Mouse (Mus musculus): ENCODE results near the gene Pmvk.
"Not testable (repeated sequence)": the region's sequence is repeated elsewhere in the genome, so short reads cannot be mapped to it uniquely, and the experiment has no call there.

The Pmvk gene

DNA sequence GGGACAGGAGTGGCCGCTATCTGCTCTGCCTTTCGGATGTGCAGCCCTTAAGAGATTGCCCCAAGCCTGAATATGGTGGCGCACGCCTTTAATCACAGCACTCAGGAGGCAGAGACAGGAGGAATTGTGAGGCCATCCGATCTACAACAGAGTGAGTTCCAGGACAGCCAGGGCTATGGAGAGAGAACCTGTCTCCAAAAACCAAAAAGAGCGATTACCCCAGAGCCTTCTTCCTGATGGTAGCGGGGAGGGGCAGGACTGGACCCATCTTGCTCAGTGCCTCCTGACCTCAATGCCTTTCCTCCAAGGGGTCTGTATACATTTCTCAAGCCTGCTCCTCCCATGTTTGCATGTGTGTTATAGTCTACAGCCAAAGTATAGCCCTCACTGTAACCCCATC lies 25.3 kb upstream of the Pmvk start:
- not testable (repeated sequence) for DNase-seq (ENCODE audit: low spot score)

DNA sequence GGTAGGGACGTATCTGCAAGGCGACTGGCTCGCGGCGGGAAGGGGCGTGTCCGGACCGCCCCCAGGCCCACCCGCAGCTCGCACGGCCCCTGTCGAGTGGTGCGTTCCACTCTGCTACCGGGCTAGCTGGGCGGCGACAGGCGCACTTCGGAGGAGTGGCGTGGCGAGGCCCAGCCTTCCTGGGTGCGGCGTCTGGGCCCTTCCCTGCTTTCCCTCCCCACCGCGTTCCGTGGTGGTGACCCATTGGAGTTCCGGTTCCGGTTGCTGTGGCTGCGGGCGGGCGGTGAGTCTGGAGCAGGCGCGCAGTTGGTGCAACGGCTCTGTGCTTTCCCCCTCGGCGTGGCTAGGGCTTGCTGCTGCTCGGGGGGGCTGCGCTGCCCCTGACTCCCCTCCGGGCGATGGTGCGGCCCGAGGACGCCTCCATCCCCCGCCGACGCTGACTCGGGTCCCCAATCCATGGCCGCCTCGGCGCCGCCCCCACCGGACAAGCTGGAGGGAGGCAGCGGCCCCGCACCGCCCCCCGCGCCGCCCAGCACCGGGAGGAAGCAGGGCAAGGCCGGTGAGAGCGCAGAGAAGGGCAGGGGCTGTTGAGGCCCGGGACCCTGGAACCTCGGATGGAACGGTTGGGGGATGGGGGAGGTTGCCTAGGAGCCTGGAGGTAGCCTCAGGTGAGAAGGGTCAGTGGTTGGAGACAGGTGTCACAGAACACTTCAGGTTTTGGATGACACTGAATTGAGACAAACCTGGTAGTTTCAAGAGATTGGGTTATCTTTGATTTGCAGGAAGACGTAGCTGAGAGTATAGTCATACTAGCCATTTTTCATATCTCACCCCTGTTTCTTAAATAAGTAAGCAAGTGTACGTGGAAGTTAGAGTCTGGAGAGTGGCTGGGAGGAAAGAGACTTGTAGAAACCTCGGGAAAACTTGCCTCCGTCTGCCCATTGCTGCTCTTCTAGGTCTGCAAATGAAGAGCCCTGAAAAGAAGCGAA lies 23.9 kb upstream of the Pmvk start, which contains the start of gene Pygo2:
TSS of gene Pygo2 (plus strand) at position 44 of the 989 bp plus-strand sequence.
- peak; percentile 74 for DNase-seq (ENCODE audit: low spot score)

DNA sequence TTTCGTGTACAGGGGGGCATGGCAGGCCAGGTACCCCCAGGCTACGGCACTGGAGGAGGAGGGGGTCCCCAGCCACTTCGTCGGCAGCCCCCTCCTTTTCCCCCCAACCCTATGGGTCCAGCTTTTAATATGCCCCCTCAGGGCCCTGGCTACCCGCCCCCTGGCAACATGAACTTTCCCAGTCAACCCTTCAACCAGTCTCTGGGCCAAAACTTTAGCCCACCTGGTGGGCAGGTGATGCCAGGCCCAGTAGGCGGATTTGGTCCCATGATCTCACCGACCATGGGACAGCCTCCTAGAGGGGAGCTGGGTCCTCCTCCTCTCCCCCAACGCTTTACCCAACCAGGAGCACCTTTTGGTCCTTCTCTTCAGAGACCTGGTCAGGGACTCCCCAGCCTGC lies 21.7 kb upstream of the Pmvk start:
- no peak for DNase-seq (ENCODE audit: low spot score)

DNA sequence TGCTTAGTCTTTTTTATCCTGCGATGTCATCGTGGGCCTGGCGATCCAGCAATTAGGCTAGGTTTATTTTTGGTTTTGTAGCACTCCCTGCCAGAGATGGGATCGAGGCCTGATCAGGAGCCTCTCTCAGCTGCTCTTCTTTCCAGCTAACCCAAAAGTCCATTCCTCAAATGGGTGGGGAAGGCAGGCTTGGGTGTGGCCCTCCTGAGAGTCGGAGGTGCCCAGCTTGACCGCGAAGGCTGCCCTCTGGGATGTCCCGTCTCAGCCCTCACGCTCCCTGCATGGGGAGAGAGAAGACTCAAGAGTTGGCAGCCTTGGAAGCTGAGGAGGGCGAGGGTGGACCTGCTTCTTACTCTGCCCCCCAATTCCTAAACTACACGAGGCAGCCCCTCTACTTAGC lies 19.8 kb upstream of the Pmvk start:
- no peak for DNase-seq (ENCODE audit: low spot score)

DNA sequence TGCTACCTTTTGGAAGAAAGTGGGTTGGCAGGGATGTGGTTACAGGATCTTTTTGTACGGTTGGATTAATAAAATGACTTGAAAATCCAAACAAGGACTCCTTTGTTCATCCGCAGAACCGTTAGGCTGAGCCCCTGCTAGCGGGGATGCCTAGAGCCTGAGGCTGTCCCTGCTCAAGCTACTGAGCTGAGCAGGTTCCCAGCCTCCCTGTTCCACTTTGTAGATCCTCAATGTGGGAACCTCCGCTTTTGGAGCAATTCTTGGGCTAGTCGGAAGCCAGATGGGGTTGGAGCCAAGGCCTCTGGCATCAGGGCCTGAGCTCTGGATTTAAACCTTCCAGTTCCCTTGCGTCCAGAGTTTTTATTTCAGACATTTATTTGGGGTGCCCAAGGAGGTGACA lies 19.3 kb upstream of the Pmvk start:
- no peak for DNase-seq (ENCODE audit: low spot score)

DNA sequence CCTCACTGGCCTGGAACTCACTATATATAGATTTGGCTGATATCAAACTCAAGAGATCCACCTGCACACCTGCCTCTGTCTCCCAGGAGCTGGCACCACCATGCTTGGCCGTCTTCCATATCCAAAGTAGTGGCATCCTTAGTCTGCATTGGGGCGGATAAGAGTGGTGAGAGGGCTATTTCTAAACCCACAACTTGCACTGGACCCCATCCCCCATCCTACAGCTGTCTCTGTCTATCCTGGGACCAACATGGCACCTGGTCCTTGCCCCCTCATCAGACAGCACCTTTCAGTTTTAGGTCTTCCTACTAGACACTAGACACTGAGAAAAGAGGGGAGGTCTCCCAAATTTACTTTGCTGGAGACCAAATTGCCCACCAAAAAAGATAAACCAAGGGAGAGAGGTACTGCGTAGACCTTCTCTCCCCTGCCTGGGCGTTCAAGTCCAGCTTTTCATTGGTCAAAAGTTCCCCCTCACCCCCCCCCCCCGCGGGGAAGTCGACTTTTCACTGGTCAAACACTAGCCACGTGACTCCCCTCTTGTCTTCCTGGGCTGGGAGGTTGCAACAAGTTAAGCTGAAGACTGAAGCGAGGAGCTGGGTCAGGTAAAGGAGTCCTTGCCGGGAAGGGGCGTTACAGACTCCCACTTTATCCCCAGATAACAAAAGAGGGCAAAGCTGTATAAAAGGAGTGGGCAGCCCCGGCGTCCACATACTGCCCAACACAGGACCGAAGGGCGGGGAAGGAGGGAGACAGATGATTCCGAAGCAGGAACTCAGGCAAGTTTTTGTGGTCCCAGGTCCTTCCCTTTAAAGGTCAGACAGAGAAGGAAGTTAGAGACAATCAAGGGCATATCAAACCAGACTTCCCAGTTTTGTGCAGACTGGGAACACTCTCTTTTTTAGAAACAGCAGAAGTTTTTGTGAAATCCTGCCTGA lies 17.9 kb upstream of the Pmvk start, which contains the start of gene Pbxip1:
TSS of gene Pbxip1 (plus strand) at position 531 of the 938 bp plus-strand sequence.
- no peak for DNase-seq (ENCODE audit: low spot score)

DNA sequence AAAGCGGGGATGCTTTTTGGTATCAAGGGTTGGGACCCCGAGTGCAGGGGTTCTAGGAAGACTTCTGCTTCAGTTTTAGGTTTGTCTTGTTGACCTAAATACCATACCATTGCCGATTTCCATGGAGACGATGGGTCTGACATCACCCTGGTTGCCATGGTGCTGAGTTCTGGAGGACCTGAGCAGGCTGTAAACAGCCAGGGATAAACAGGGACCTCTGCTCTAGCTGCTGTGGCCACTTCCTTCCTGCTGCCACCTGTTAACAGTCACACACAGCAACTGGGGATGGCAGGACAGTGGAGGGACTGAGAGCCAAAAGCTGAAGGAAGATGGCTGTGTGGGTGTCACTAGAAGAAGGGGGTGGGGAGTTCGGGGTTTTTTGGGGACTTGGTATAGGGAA lies 17.1 kb upstream of the Pmvk start:
- DNase-seq (ENCODE audit: low spot score) = no peak

DNA sequence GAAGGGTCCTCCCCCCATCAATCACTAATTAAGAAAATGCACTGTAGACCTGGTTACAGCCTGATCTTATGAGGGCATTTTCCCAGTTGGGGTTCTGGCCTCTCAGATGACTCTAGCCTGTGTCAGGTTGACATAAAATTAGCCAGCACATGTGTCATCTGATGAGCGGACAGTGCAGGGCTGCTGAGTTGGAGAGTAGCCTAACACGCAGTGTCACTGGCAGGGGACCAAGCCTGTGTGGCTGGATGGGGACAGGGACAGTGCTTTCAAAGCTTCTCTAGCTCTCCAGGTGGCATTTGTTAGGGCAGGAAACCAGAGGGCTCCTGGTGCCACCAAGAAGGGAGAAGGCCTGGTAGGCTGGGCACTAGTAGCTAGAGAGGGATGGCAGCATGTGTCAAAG lies 13.7 kb upstream of the Pmvk start:
- no peak for DNase-seq (ENCODE audit: low spot score)

DNA sequence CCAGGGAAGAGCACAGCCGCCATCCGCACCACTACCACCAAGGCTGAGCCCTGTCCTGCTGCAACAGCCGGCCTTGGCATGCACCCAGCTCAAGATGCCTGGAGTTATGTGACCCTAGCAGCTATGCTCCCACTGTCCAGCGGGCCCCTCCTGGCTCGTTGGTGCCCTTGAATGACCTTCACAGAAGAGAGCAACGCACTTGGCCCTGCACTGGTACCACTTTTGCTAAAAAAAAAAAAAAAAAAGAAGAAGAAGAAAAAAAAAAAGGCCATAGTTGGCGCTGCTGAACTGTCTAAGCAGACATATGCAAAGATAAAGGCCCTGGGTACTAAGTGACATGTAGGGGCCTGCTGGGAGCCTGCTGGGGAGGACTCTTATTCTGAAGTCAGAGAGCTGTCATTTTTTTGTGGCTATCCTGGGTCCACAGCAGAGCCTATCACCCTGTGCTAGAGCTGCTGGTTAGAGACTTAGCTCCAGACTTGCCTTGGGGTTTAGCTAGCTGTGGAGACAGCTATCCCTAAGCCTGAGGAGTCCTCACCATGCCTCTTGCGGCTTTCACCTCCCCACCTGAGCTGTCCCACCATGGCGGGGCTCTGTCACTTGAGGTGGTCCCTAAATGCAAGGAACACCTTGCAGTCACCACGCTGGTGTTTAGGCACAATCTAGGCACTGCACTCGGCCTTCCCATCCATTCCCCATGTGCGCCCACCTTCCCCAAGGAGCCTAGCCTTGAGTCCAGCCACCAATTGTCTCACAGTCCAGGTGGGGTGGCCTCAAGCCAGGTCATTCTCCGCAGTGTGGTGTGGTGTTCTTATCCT lies 5.4 kb upstream of the Pmvk start:
- DNase-seq (ENCODE audit: low spot score) = no peak

DNA sequence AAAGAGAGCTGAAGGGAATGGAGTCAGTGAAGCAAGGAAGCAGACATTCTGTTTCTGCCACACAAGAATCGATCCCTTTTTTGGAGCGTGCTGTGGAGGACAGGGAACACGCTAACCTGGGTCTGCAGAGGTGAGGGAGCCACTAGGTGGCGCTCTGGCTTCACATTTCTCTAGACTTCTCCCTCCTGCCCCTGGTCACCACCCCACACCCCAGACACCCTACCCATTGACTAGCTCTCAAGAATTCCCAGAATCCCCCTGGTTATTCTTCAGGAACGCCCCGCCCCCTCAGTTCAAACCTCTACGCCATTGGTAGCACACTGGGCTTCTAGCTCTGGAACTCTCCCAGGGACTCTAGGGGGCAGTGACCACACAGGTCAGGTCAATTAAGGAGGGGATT lies 4.8 kb upstream of the Pmvk start:
- DNase-seq (ENCODE audit: low spot score) = peak; percentile 53

DNA sequence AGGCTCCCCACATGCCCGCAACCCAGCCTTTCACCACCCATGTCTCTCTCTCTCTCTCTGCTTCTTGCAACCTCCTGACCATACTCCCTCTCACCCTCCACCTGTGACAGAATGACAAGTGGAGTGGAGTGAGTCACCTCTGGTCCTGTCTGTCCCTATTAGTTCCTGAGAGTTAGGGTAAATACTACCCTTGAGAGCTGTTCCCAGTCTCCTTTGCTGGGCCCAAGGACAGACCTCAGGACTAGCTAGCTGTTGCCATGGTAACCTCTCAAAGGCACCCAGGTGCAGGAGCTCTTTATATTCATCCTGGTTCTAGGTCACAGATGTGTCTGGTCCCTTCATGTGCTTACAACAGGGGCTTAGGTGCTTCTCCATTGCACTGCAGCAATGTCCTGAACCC lies 2.4 kb upstream of the Pmvk start:
- DNase-seq (ENCODE audit: low spot score) = no peak

DNA sequence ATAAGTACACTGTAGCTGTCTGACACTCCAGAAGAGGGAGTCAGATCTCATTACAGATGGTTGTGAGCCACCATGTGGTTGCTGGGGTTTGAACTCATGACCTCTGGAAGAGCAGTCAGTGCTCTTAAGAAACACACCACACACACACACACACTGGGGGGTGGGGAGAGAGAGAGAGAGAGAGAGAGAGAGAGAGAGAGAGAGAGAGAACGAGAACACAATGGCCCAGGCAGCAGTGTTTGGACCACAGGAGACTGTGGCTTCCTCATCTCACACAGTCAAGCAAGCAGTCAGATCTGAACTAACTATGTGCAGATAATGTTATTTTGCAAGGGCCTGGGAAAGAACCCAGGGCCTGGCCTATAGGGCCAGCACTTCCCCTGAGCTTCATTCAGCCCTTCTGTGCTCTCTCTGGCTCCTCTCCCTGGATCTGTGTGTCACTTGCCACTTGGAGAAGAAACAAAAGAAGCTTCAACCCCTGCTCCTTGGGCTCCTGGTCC lies 1.5 kb downstream of the Pmvk start:
- DNase-seq (ENCODE audit: low spot score) = no peak

DNA sequence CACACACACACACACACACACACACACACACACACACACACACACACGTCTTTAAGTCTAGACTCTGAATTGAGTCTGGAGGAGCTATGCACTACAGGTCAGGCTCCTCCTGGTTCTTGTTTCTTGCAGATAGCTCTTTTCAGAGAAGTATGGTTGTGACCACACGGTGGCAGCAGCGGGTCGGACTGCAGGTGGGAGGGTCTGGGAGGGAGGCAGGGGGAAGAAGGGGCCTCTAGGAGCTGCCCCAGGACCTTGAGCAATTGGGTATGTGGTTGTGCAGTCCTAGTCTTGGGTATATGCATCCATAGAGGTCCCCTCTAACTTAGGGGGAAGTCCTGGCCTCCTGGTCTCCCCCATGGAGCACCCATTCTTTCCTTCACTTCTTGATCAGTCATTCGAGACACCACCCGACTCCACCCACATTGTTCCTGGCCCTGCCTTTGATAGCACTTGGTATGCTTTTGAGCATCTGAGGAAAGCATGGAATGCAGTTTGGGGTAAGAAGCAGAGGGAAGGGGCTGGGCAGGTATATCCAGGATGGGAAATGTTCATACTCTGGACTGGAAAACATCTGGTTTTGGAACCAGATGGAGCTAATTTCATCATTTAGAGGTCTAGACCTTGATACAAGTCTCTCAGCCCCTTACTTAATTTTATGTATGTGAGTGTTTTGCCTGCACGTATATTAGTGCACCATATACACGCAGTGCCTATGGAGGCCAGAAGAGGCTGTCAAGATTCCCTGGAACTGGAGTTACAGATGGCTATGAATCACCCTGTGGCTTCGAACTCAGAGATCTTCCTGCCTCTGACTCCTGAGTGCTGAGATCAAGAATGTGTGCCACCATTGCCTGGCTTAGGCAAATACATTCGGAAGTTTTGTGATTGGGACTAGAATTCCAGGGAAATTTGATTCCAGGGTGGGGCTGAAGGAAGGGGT lies 2.7 kb downstream of the Pmvk start:
- no peak for DNase-seq (ENCODE audit: low spot score)

DNA sequence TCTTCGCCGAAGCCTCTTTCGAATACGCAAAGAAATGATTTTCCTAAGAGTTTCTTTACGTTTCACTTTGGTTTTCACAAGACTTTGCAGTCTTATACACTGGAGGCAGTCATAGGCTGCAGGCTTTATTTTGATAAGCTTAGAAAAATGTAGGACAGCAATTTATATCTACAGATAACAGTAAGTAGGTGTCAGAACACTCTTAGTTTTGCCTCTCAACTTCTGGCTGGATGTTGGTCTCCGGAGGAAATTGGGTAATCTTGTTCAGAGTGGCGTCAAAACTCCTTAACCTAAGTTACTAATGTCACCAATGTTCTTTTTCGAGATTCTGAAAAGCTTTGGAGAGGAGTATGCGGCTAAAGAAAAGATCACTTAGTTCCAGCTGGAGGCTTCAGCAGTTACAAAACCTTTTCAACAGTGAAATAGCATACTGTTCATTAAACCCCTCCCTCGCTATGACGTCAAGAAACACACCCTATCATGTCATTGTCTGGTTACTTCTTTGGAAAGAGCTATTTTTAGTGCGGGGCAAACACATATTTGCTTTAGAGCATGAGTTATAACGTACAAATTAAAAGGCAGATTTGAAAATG lies 4.1 kb downstream of the Pmvk start:
- DNase-seq (ENCODE audit: low spot score) = no peak

DNA sequence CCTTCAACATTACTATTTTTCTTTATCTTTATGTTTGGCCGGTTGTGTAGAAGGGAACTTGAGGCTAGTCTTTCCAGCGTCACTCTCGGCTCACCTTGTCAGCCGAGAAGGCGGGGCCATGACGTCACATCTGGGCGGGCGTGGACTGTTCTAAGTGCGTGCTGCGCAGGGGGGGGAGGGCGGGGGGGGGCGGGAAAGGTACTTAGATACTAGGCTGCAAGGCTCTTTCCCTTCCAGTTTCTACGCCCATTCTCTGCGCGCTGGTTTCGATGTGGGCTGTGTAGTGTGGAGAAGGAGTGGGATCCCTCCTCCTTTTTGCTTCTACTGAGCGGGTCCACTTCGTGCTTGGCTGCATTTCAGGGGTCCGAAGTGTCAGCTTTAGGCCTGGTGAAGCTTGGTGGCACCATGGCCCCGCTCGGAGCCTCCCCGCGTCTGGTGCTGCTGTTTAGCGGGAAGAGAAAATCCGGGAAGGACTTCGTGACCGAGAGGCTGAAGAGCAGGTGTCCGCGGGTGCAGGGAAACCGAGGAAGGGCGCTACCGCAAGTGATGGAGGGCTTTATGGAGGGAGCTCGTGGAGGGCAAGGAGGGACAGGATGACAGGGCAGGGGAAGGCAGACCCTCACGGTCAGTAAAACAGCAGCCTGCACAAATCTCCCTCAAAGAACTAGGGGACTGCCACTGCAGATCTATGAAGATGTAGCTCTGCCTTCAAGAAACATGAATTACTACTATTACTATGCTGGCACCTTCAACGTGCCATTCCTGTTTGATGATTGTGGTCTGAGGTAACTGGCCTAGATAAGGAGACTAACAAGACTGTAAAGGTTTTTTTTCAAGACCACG lies 4.8 kb downstream of the Pmvk start:
- peak; percentile 83 for DNase-seq (ENCODE audit: low spot score)

DNA sequence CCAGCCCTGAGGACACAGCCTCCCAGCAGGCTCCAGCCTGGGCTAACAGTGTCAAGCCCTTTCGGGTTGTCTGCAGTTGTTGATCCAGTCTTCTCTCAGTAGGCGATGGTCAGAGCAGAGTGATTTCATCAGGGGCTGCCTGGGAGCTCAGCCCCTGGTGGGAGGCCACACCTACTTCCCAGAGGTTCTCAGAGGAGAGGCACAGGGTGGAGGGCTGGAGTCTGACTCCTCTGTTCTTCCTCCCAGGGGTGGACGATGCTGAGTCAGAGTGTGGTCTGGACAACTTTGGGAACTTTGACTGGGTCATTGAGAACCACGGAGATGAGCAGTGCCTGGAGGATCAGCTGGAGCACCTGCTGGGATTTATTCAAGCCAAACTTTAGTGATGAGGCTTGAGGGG lies 13.9 kb downstream of the Pmvk start:
- DNase-seq (ENCODE audit: low spot score) = no peak

DNA sequence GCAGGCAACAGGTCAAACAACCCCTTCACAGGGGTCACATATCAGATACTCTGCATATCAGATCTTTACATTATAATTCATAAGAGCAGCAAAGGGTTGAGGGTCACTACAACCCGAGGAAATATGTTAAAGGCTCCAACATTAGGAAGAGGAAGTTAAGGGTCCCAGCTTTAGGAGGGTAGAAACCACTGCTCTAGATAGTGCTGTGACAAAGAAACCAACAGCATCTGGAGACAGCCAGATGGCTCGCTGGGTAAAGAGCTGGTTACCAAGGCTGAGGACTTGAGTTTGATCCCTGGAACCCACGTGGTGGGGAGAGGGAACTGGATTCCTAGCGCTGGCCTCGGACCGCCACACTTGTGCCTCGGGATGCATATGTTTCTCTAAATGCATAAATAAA lies 17.9 kb downstream of the Pmvk start:
- no peak for DNase-seq (ENCODE audit: low spot score)

DNA sequence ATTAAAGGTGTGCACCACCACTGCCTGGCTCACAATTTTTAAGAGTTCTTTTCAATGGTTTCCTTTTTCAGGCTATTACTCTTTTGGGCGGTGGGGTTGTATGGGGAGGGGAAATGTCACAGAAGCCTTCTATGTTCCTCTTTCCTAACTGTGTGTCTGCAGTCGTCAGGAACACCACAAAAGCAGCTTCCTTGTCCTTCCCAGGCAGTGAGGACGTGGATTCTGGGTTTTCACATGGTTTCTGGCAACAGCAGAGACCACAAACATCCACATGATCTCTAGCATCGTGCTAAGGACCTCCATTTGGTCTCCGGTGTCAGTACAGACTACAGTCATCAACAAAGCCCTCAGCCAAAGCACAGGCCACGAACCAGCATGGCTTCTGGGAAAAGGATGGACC lies 19.5 kb downstream of the Pmvk start:
- no peak for DNase-seq (ENCODE audit: low spot score)

DNA sequence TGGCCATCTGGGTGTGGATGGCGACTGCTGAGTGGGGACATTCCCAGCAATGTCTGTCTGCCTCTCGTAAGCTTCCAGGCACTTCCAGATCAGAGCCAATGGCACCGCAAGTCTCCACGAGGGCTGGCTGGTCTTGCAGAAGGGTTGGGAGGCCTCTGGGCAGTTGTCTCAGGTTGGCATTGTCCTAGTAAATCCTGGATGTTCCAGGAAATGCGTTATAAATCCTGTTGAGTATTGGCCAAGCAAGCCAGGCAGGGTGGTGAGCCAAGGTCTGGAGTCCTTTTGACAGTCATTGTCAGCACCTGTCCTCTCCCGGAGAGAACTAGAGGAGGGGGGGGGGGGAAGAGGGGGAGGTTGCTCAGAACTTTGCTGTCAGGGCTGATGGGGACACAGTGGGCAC lies 24.7 kb downstream of the Pmvk start:
- DNase-seq (ENCODE audit: low spot score) = no peak
